Mouse (Mus musculus): ENCODE data around the gene Glb1l. TPM values are rescaled to one million over a fixed set of nuclear protein-coding genes. Genes with fewer than 3 reads are reported as not detected.

Gene Glb1l
- total RNA-seq, 1 experiment from 2014 or later: 13.1 TPM

- no peak for ATAC-seq (replicated peaks; ENCODE audit: low read depth, poor library complexity, severe bottlenecking)
Observed at GRCm38 (mm10) chr1:75159540-75160255, 50.9 kb downstream of the Glb1l start.

- ATAC-seq (replicated peaks; ENCODE audit: low read depth, poor library complexity, severe bottlenecking): no peak
Observed at GRCm38 (mm10) chr1:75158990-75159389, 51.6 kb downstream of the Glb1l start.

DNA sequence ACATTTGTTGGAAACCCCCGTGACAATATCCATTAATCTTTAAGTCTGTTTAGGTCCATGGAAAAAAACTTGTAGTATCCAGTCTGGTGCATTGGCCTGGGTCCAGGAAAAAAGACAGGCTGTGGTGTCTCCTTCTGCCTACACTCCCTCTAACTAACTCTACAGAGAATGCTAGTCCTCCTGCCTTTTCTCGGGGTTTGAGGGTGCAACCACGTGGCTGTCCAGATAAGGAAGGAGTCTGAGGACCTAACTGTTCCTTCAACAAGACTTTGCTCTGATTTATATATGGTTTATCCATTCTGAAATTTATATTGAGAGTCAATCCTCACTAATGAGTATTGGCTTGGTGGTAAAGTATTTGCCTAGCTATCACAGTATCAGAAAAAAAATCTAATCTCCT, 54.8 kb downstream of the Glb1l start:
- ATAC-seq (replicated peaks; ENCODE audit: low read depth, poor library complexity, severe bottlenecking): no peak

DNA sequence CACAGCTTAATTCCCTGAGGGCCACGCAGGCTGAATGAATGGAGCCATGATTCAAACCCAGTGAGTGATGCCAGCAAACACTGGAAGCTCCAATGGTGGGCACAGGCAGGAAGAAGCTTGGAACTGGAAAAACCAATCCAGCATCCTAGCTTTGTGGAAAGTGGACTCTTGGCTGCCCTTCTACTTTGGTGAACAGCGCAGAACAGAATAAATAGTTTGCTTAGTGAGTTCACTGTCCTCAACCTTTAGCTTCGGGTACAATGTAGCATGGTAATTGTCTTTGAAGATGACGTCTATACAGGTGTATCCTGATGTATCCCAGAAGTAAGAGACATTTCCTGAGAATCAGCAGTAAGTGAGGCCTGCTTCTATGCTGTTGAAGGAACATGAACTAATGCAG, 61.9 kb downstream of the Glb1l start:
- ATAC-seq (replicated peaks; ENCODE audit: low read depth, poor library complexity, severe bottlenecking): no peak

Other genes starting within 250 kb of the Glb1l start
- 2.7 and 6.6 TPM in 2 replicates for gene Nhej1, start 85.6 kb downstream of the Glb1l start, total RNA-seq (2017)
- gene Slc23a3, start 76.9 kb downstream of the Glb1l start, total RNA-seq (2017): not detected in 2 replicates
- 37.0 and 38.3 TPM in 2 replicates for gene Cnppd1, start 68.1 kb downstream of the Glb1l start, total RNA-seq (2017)
- 45.8 and 60.1 TPM in 2 replicates for gene Retreg2, start 68.0 kb downstream of the Glb1l start, total RNA-seq (2017)
- 12.7 and 21.8 TPM in 2 replicates for gene Zfand2b, start 42.2 kb downstream of the Glb1l start, total RNA-seq (2017)
- 17.8 and 22.9 TPM in 2 replicates for gene Abcb6, start 30.4 kb downstream of the Glb1l start, total RNA-seq (2017)
- gene Ankzf1, start 18.7 kb downstream of the Glb1l start, total RNA-seq (2017): 13.1 and 17.3 TPM in 2 replicates
- gene Atg9a, start 18.6 kb downstream of the Glb1l start, total RNA-seq (2017): 6.8 and 8.5 TPM in 2 replicates
- 60.9 and 92.2 TPM in 2 replicates for gene Stk16, start within 50 bp of the Glb1l start, total RNA-seq (2017)
- 156 and 186 TPM in 2 replicates for gene Tuba4a, start 9.1 kb upstream of the Glb1l start, total RNA-seq (2017)
- 1.1 TPM in 1 of 2 replicates, not detected in the other for gene A630095N17Rik, start 21.3 kb upstream of the Glb1l start, total RNA-seq (2017)
- 5.9 and 9.5 TPM in 2 replicates for gene Dnajb2, start 25.6 kb upstream of the Glb1l start, total RNA-seq (2017)
- gene Ptprn, start 53.7 kb upstream of the Glb1l start, total RNA-seq (2017): 0.14 TPM in 1 of 2 replicates, not detected in the other
- not detected in 2 replicates for gene Resp18, start 67.6 kb upstream of the Glb1l start, total RNA-seq (2017)
- 28.7 and 37.5 TPM in 2 replicates for gene Dnpep, start 107.2 kb upstream of the Glb1l start, total RNA-seq (2017)
- not detected in 2 replicates for gene Des, start 149.5 kb upstream of the Glb1l start, total RNA-seq (2017)
- gene Speg, start 164.5 kb upstream of the Glb1l start, total RNA-seq (2017): not detected in 2 replicates
- gene Gmppa, start 225.1 kb upstream of the Glb1l start, total RNA-seq (2017): 61.7 and 73.9 TPM in 2 replicates
- gene Asic4, start 239.6 kb upstream of the Glb1l start, total RNA-seq (2017): not detected in 2 replicates

Data from common myeloid progenitor, adult 5-6 weeks (primary cell).